Mouse (Mus musculus) right cerebral cortex, postnatal 36 days (tissue): ENCODE results near the gene Muc2.

Experiments used
- DNase-seq, 2 experiments: peaks; one replicate each; pipeline ENCODE4 v3.0.0; 2022; ENCODE audit warnings: low spot score in 2 of 2, mixed read lengths in 1 of 2

The Muc2 gene

DNA sequence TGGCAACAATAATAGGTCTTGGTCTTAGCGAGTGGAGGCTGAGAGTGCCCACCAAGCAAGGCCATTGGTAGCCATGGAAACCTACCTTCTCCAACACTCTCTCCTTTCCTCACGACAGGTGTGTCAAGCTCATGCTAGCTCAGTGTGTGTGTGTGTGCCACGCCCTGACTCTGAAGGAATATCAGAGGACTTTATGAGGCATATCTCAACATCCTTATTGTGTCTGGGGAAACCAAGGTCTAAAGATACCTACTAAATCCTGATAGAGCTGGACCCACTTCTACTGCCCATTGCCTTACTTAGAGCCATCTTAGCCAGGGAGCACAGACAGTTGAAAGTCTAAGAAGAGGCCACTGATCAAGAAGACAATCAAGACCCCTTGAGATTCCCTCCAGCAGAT lies 80.4 kb downstream of the Muc2 start:
- no peak for DNase-seq

DNA sequence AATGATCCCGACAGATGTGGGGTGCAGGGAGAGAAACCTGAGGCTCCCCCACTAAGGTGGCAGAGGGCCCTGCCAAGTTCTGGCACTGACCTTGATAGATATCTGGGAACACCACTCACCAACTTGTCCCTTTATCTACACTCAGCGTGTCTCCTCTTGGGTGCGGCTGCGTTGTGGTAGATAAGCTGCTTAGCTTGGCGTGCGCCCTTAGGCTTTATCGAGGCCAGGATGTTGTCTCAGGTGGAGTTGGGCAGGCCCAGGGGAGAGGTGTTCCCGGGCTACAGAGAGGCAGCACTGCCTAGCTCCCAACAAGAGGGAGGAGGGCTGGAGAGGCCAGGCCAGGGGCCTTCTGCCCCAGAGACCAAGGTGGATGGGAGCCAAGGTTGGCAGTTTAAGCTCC lies 80.8 kb downstream of the Muc2 start:
- no peak for DNase-seq

GRCm38 (mm10) chr7:141772058-141772557 lies 82.0 kb downstream of the Muc2 start:
- no peak for DNase-seq

- no peak for DNase-seq
These were observed 84.7 kb downstream of the Muc2 start for GRCm38 (mm10) chr7:141774855-141775254.

DNA sequence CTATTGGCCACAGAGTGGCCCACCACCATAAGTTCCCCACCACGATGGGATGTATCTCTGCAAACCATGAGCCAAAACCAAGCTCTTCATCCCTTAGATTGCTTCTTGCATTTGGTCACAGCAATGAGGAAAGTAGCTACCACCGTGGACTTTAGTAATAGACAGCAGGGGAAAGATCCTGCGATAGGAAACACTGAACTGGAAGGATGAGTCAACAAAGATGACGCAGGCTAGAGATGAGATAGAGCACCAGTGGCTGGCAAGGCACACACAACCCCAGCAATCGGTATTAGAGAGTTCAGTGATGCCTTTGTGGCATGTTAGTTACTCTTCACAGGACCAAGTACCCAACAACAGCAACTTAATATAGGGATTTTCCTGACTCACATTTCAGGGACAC lies 86.1 kb downstream of the Muc2 start:
- DNase-seq = no peak

GRCm38 (mm10) chr7:141788677-141789452 lies 98.7 kb downstream of the Muc2 start, which contains the start of gene Muc5ac:
Muc5ac (plus strand) TSS chr7:141788972.
- DNase-seq = no peak

DNA sequence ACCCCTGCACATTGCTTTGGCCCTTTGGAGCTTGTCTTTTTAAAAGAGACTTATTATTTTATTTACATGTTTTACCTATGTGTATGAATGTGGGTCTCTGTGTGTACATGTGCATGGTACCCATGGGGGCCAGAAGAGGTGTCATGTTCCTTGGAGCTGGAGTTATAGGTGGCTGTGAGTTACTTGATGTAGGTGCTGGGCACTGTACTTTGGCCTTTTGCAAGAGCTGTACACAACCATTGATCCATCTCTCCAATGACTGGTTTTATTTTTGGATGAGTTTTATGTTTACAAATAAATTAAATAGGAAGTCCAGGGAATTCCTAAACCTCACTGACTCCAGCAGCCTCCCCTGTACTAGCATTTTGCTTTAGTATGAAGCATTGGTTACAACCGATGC lies 104.1 kb downstream of the Muc2 start:
- DNase-seq = no peak

DNA sequence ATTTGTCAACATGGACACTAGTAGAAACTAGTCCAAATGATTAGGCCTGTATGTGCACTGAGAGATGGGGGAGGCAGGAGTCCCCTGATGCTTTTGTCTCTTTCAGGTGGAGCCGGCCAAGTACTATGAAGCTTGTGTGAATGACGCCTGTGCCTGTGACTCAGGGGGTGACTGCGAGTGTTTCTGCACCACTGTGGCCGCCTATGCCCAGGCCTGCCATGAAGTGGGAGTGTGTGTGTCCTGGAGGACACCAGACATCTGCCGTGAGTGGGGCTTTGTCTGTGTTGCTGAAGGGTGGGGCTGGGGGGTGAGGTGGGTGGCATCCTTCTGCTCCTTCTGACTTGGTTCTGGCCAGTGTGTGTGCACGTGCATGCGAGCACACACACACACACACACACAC lies 113.1 kb downstream of the Muc2 start:
- DNase-seq = peak in 1 of 2 experiments; percentile 9
